Mouse (Mus musculus) forebrain, postnatal 0 days (tissue): Measurements from ENCODE around the gene Dcdc2a. TPM values are rescaled to one million over a fixed set of nuclear protein-coding genes. Genes with fewer than 3 reads are reported as not detected.

Experiments used
- ATAC-seq: fragments of 200-750 bp; cut with Nextera tagmentation; 2 replicates; pipeline ENCODE4 v1.8.0; 2017; ENCODE audit warnings: mild to moderate bottlenecking, moderate library complexity
- DNase-seq: peaks from one replicate; pipeline ENCODE4 v3.0.0-alpha.2; 2015
- H3K27ac ChIP-seq: fragments of 300-500 bp; sonication (generic); 2 replicates; pipeline ENCODE4 v1.5.1; 2014; ENCODE audit warnings: low read depth, mild to moderate bottlenecking, antibody characterized with exemption, low read length, moderate library complexity, mixed read lengths
- H3K27me3 ChIP-seq: fragments of 300-500 bp; sonication (generic); 2 replicates; pipeline ENCODE4 v1.6.1; 2014; ENCODE audit warnings: mild to moderate bottlenecking, low read length, mixed read lengths; ENCODE audit not compliant: insufficient read depth
- H3K36me3 ChIP-seq: fragments of 300-500 bp; sonication (generic); 2 replicates; pipeline ENCODE4 v1.6.1; 2014; ENCODE audit warnings: mild to moderate bottlenecking, moderate library complexity; ENCODE audit not compliant: insufficient read depth
- H3K4me1 ChIP-seq: fragments of 300-500 bp; sonication (generic); 2 replicates; pipeline ENCODE4 v1.6.1; 2014; ENCODE audit warnings: antibody characterized with exemption; ENCODE audit not compliant: insufficient read depth
- H3K4me2 ChIP-seq: fragments of 300-500 bp; sonication (generic); 2 replicates; pipeline ENCODE4 v1.6.1; 2014; ENCODE audit warnings: low read depth, mild to moderate bottlenecking, moderate library complexity
- H3K4me3 ChIP-seq: fragments of 300-500 bp; sonication (generic); 2 replicates; pipeline ENCODE4 v1.5.1; 2014; ENCODE audit warnings: low read depth, low read length, mixed read lengths
- H3K9ac ChIP-seq: fragments of 300-500 bp; sonication (generic); 2 replicates; pipeline ENCODE4 v1.6.1; 2014; ENCODE audit warnings: mild to moderate bottlenecking
- H3K9me3 ChIP-seq: fragments of 300-500 bp; sonication (generic); 2 replicates; pipeline ENCODE4 v1.6.1; 2016; ENCODE audit warnings: low read length
- CTCF ChIP-seq: sonication (generic); IDR thresholded peaks from 2 replicates; pipeline ENCODE4 v1.5.1; 2016; ENCODE audit warnings: antibody characterized with exemption, control low read depth, low read depth
- WGBS: fragments of 180-500 bp; shearing (Covaris S2); extraction: QIAGEN DNeasy Blood & Tissue Kit; methylation state at CpG from one replicate; pipeline ENCODE4 v1.1.7; 2014; 5-methylcytosine and 5-hydroxymethylcytosine counted together
- polyA plus RNA-seq: library from polyadenylated mRNA; unstranded; fragments of >200 nt; fragmentation: Nextera tagmentation; extraction: Ambion mirVana; gene quantifications from 2 replicates; pipeline ENCODE4 v1.2.1, GENCODE M21; 2015
- total RNA-seq: library from RNA; depleted of rRNA; stranded (reverse); fragments of >200 nt; gene quantifications from 2 replicates; pipeline ENCODE4 v1.2.3, GENCODE M21; 2014

Dcdc2a gene
- total and polyA plus RNA-seq, 2 experiments from 2014 or later = 3.2 to 4.8 TPM

DNA sequence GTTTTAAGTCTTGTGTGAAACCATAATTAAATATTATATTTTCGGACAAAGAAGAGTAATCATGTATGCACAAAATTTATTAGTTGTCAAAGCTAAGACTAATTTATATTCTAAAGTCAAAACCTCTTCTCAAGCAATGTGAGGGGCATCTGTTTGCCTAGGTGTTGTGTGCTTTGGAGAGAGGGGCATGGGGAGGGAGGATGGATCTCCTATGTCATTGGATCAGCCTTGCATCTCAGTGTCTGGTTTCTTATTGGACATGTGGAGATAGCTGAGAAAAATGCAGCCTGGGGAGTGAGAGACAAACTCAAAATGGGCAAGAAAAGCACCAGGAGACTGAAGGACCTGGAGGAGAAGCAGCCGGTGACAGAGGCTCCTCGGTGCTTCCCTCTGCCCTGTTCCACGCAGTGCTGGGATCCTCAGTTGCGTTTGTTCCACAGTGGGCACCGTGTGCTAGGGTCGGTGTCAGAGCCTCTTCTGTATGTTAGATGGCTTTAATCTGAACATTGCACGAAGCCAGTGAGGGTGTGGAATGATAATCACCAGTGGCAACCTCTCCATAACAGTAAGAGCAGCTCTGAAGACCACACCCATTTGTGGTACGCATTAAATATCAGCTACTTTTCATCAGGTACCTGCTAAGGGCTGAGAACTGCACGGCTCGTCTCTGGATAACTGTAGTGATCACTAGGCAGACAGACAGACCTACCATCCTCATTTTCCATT, 133.8 kb downstream of the Dcdc2a start:
- WGBS = 88% methylated on average over 11 of the region's 11 CpGs
- Histone ChIP-seq H3K9ac (no peak overlapping the region), H3K4me2 (no peak overlapping the region), H3K4me1 (no peaks in the 10 kb centered on the region), H3K4me3 (no peak overlapping the region), H3K27me3 (no peaks in the 10 kb centered on the region), H3K9me3 (no peaks in the 10 kb centered on the region), H3K27ac (no peak overlapping the region), H3K36me3 (no peaks in the 10 kb centered on the region)
- ATAC-seq (no peak), DNase-seq (no peak)
- no peak for TF ChIP-seq CTCF

DNA sequence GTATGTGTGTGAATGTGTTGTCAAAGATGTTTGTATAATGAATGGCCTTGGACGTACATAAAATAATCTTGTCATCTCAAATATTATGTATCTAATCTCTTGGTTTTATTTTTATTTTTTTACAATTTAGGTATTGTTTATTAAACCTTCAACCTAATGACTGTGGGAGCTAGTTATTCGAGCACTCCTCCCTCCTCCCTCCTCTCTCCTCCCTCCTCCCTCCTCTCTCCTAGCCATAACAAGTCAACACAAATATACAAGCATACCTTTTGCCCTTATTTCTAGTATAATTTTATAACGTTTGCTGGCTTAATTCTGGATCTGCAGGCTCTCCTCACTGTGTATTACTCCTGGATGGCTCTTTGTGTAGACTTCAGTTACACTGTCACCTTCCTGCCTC, 134.4 kb downstream of the Dcdc2a start:
- ATAC-seq (no peak), DNase-seq (no peak)
- Histone ChIP-seq H3K4me2 (no peak overlapping the region), H3K27me3 (no peaks in the 10 kb centered on the region), H3K9me3 (no peaks in the 10 kb centered on the region), H3K9ac (no peak overlapping the region), H3K36me3 (no peaks in the 10 kb centered on the region), H3K27ac (no peak overlapping the region), H3K4me1 (no peaks in the 10 kb centered on the region), H3K4me3 (no peak overlapping the region)
- TF ChIP-seq CTCF = no peak
- WGBS = 68% methylated on average over 3 of the region's 3 CpGs

DNA sequence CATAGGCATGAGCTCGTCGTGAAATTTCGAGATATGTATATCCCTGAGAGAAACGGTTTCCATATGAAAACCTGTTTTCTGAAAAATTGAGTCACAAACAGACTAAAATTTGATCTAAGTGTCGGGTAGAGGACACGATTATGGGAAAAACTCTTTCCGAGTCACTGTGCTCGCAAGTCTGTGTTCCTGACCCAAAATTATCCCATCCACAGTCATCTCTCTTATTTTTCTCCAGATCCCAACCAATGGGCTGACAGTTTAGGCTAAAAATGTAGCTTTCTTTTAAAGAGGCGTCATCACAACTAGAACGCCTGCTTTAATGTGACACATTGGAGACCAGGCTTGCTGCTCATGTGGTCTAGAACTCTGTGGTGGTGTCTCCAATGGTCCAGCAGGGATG, 139.9 kb downstream of the Dcdc2a start:
- Histone ChIP-seq H3K4me3 (no peak overlapping the region), H3K4me1 (no peaks in the 10 kb centered on the region), H3K27ac (no peak overlapping the region), H3K27me3 (no peaks in the 10 kb centered on the region), H3K4me2 (no peak overlapping the region), H3K36me3 (no peaks in the 10 kb centered on the region), H3K9me3 (no peaks in the 10 kb centered on the region), H3K9ac (no peak overlapping the region)
- no peak for TF ChIP-seq CTCF
- 91% methylated on average over 10 of the region's 10 CpGs for WGBS
- ATAC-seq (no peak), DNase-seq (no peak)

DNA sequence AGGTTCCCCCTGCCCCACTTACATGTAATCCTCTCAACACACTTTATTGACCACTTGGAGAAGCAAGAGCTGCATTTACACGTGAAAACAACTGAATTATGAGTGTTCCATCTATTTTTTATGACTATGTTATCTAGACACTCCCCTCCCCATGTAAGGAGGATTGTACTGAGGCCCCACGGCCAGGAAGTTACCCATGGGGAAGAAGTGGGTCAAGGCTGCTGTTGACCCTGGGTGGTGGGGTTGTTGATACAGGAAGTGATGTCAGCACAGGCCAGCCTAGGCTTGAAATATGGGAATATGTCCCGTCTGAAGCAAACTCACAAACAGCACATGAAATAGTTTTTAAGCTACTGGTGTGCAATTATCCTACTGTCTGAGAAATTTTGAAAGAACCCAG, 144.1 kb downstream of the Dcdc2a start:
- no peaks in the 10 kb centered on the region for H3K36me3 ChIP-seq
- no peak for TF ChIP-seq CTCF
- WGBS = 71% methylated on average over 3 of the region's 3 CpGs
- H3K4me1 ChIP-seq = no peaks in the 10 kb centered on the region
- no peaks in the 10 kb centered on the region for H3K9me3 ChIP-seq
- no peak for DNase-seq
- ATAC-seq = no peak
- no peaks in the 10 kb centered on the region for H3K27me3 ChIP-seq
- no peak overlapping the region for H3K4me3 ChIP-seq
- no peak overlapping the region for H3K4me2 ChIP-seq
- H3K27ac ChIP-seq = no peak overlapping the region
- H3K9ac ChIP-seq = no peak overlapping the region

DNA sequence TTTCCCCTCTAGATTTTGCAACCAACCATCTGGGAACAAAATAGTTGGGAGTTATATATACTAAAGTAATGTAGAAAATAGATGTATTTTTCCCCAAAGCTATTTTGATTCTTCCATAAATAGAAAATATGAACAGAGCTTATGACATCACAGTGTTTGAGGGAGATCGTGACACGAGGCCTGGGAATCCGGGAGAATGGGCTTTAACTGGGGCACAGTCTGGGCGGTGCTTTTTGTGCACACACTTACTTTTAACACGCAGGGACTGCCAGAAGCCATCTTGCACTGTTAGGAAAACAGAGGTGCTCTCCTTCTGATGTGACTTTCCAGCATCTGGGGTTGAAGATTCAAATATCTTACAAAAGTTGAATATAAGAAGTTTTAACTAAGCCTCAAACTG, 151.1 kb downstream of the Dcdc2a start:
- WGBS = 86% methylated on average over 5 of the region's 5 CpGs
- no peak for DNase-seq
- H3K9me3 ChIP-seq = no peaks in the 10 kb centered on the region

DNA sequence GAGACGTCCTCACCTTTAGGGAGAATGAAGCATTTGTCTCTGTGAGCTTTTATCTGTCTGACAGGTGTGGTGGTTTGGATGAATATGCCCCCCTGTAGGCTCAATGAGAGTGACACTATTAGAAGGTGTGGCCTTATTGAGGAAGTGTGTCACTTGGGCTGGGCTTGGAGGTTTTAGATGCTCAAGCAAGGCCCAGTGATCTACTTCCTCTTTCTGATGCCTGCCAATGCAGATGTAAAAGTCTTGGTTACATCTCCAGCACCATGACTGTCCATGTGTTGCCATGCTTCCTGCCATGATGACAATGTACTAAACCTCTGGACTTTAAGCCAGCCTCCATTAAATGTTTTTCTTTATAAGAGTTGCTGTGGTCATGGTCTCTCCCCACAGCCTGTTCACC, 162.6 kb downstream of the Dcdc2a start:
- H3K4me2 ChIP-seq = no peak overlapping the region
- H3K9ac ChIP-seq = no peak overlapping the region
- DNase-seq (no peak), ATAC-seq (no peak)
- H3K36me3 ChIP-seq = no peaks in the 10 kb centered on the region
- H3K4me3 ChIP-seq = no peak overlapping the region
- H3K9me3 ChIP-seq = no peaks in the 10 kb centered on the region
- 91% methylated on average over 1 of the region's 1 CpGs for WGBS
- H3K27ac ChIP-seq = no peak overlapping the region
- no peak for TF ChIP-seq CTCF
- no peaks in the 10 kb centered on the region for H3K27me3 ChIP-seq
- no peaks in the 10 kb centered on the region for H3K4me1 ChIP-seq

More for the DNA sequence above, 151.1 kb downstream of the Dcdc2a start:
- ATAC-seq = no peak
- Histone ChIP-seq H3K36me3 (no peaks in the 10 kb centered on the region), H3K27me3 (no peaks in the 10 kb centered on the region), H3K4me3 (no peak overlapping the region), H3K4me2 (no peak overlapping the region), H3K9ac (no peak overlapping the region), H3K27ac (no peak overlapping the region), H3K4me1 (no peaks in the 10 kb centered on the region)
- no peak for TF ChIP-seq CTCF

DNA sequence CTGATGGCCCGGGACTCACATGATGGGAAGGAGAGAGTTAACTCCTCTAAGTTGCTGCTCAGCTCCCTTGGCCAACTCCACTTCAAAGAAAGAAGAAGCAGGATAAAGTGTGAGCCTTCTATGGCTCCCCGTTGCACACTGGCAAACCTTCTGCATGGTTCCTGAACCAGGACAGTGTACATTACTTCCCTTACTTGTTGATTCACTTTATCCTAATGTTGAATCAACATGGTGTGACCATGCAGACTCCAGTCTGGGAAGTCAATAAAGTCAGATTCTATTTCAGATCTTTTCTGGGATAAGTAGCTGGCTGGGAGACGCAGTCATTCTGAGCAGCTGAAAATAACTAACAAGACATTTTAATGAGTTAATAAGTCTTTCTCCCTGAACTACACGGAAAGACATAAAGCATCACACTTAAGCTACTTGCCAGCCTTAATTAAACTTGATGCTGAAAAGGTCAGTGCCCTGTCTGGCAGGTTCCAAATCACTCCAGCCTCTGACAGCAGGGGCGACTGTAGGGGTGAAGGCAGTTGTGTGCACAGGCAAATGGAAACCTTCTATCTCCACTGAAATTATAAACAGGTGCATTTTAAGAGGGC, 164.5 kb downstream of the Dcdc2a start:
- no peak overlapping the region for H3K4me3 ChIP-seq

More for the DNA sequence above, 164.5 kb downstream of the Dcdc2a start:
- H3K27me3 ChIP-seq = no peaks in the 10 kb centered on the region
- ATAC-seq (no peak), DNase-seq (no peak)
- no peak overlapping the region for H3K27ac ChIP-seq
- no peak for TF ChIP-seq CTCF
- H3K4me1 ChIP-seq = no peaks in the 10 kb centered on the region
- no peak overlapping the region for H3K4me2 ChIP-seq
- H3K9ac ChIP-seq = no peak overlapping the region
- 65% methylated on average over 5 of the region's 5 CpGs for WGBS
- no peaks in the 10 kb centered on the region for H3K36me3 ChIP-seq
- no peaks in the 10 kb centered on the region for H3K9me3 ChIP-seq
